Mouse (Mus musculus) c-Kit-positive CD71-positive TER-119-negative erythroid progenitor cells, embryonic 14.5 days (primary cell): ENCODE results near the gene Gm48552.
A peak's percentile ranks its signal among the peaks of the same experiment; 100 is the strongest.

ENCODE experiments used
- DNase-seq: peaks from one replicate; pipeline ENCODE4 v3.0.0-alpha.2; 2013; ENCODE audit warnings: low read depth

Gene Gm48552

GRCm38 (mm10) chr10:81387716-81388115, 1.1 kb upstream of the Gm48552 start:
- DNase-seq, result no peak

DNA sequence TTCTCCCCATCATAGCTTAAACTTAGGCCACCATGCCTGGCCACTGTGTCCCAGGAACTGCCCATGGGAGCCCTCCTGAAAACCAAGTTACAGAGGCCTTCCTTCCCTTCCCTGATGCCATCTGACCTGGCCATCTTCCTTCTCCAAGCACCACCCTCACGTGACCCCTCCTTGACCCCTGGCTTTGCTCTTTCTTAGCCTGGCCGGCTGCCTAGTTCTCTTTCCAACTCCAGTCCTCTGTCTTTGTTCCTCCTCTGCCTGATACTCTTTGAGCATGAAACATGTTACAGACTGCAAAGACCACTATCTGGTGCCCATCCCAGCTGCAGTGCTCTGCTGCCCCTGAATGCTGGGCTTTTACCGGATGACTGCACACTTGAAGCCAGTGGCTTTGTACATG, 568 bp downstream of the Gm48552 start:
- DNase-seq, result no peak

GRCm38 (mm10) chr10:81389801-81390677, 1.2 kb downstream of the Gm48552 start:
- DNase-seq, result no peak

- no peak for DNase-seq
These were observed 1.8 kb downstream of the Gm48552 start for GRCm38 (mm10) chr10:81390678-81390965.

GRCm38 (mm10) chr10:81392270-81392669, 3.5 kb downstream of the Gm48552 start:
- no peak for DNase-seq

- no peak for DNase-seq
These were observed 4.0 kb downstream of the Gm48552 start, which contains the start of gene Smim24 for GRCm38 (mm10) chr10:81392781-81393185. Gene Smim24 (plus strand): TSS chr10:81393051.

GRCm38 (mm10) chr10:81393456-81394063, 4.8 kb downstream of the Gm48552 start:
- DNase-seq, result no peak

DNA sequence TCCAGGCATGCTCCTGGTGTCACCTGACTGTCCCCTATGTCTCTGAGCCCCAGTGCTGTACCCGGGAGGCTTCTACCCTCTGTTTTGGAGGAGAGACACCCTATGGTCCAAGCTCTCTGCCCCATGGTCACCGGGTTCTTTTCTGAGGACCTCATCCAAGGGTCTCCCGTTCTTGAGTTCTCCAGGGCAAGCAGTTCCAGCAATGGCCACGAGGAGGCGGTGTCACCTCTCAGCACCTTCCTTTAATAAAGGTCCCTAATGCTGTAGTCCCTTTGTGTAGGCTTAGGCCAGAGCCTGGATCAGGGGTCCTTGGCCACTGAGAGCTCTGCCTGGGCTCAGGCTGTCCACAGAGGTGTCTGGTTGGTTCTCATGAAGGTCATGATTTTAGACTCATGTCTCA, 6.3 kb downstream of the Gm48552 start:
- DNase-seq, result no peak

- DNase-seq, result no peak
These were observed 7.1 kb downstream of the Gm48552 start for GRCm38 (mm10) chr10:81395865-81396264.

GRCm38 (mm10) chr10:81396749-81397148, 7.9 kb downstream of the Gm48552 start:
- no peak for DNase-seq

DNA sequence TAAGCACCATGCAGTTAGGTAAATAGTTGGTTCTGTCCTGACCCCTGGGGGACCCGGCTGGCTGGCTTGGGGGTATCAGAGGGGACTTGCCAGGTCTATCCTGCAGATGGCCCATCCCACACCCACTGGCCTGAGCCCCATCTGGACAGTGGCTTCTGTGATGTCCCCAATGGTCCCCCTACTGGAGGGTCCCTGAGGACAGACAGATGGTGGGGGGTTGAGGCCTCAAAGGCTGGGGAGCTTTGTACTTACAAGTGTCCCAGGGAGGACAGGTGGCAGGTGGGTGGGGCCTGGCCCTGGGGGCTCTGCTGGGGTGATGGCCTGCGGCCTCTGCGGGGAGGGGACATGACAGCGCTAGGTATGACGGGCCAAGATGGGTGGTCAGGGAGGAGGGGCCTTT, 10.5 kb downstream of the Gm48552 start:
- DNase-seq, result no peak

GRCm38 (mm10) chr10:81399798-81400308, 11.0 kb downstream of the Gm48552 start:
- DNase-seq, result no peak

GRCm38 (mm10) chr10:81400371-81401204, 11.8 kb downstream of the Gm48552 start:
- DNase-seq, result no peak

- no peak for DNase-seq
These were observed 12.4 kb downstream of the Gm48552 start for GRCm38 (mm10) chr10:81401205-81401520.

- DNase-seq, result peak; percentile 69
These were observed 12.9 kb downstream of the Gm48552 start for GRCm38 (mm10) chr10:81401521-81402226.

DNA sequence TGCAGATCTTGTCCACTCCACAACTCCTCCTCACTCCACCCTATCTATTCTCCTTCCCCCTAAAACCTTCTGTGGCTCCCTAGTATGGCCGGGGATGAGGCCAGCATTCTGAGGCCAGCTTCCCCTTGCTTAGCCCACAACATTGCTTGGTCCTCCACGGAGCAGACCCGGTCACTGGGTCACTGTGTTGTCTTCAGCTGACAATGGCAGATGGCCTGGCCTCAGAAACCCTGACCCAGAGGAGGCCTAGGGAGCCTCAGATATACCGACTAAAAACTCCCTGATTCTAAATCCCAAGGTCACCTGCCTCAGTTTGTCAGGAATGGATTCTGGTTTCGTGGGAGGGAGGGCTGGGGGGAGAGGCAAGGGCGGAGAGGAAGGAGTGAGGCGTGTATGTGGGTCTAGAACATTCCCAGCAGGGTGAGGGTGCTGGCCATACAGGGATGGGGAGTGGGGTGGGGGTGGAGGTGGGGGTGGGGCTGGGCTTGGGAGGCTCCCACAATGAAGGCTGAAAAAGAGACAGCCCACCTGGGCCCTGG, 13.5 kb downstream of the Gm48552 start:
- DNase-seq, result no peak

DNA sequence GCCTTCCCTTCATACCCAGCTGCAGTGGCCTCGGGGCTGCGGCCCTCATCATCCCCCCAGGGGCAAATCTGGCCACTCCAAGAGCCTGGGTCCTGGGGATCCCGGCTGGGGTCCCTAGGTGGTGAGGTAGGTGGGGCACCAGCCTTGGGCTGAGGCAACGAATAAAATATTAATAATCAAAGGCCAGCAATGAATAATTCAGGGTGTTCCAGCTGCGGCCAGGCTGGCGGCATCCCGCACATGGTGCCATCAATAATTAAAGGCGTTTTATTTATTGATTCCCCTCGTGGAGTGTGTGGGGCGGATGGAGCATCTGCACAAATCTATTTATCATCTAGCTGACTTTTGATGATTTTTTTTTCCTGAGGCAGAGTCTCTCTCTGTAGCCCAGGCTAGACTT, 14.7 kb downstream of the Gm48552 start:
- no peak for DNase-seq

DNA sequence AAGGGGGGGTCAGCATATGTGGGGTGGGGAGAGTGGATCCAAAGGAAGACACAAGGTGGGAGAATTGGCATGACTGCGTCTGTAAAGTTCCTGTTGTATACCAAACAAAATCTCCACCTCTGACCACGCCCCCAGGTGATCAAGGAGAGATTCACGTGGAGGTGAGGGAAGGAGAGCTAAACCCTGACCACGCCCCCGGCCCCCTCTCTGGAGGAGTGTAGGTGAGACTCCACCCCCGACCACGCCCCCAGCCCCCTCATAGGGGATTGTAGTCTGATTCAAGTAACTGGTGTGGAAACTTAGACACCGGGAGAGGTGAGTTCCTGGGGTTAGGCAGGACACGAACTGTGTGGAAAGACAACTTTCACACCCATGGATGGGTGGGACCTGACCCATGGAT, 15.3 kb downstream of the Gm48552 start:
- no peak for DNase-seq

DNA sequence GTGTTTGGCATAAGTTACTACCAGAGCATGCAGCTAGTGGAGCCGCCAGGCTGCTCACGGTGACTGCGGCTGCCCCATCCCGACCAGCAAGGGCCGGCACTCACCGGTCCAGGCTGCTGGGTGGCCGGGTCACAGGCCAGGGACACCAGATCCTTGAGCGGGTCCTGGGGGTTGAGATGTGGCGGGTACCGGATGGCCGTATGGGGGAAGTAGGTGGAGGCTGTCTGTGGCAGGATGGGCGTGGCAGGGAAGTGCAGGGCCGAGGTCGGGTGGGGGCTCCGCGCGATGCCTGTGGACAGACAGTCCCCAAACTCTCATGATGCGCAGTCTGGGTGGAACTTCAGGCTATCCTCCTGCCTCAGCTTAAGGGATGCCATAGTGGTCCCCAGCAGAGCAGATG, 15.9 kb downstream of the Gm48552 start:
- no peak for DNase-seq

DNA sequence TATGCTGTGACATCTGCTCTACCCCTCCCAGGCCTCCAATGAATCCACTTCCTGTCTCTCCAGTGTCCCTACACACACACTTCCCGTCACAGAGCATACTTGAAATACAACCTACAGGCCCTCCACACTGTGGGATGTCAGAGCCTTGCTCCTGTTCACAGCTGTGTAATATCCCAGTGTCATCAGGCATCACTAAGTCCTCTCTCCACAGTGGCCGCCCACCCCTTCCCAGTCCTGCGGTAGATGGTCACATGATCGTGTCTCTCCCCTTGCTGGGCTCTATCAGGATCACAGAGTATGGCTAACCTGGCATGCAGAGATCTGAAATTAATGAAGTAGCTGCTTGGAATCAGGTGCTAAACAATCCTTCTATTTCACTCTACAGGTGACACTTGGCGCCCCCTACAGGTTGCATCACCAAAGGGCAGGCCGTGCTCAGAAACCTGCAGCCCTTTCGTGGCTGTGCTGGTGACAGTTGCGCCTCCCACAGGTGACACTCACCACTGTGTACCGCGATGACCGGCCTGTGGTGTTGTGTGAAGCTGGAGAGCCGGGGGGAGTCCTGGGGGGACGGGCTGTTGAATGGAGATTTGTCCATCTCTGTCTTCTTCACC, 16.9 kb downstream of the Gm48552 start:
- DNase-seq, result no peak
